Mouse (Mus musculus) left cerebral cortex, adult 2 months (tissue): Measurements from ENCODE around the gene Slc26a3. TPM values are rescaled to one million over a fixed set of nuclear protein-coding genes. Genes with fewer than 3 reads are reported as not detected.

ENCODE experiments used
- DNase-seq, 2 experiments: peaks; one replicate each; pipeline ENCODE4 v3.0.0; 2021 to 2022; ENCODE audit warnings: low spot score in 2 of 2, mixed read lengths in 1 of 2; ENCODE audit errors: extremely low spot score in 1 of 2
- H3K27ac ChIP-seq: fragments of 200-600 bp; 2 replicates; pipeline ENCODE4 v1.8.1; 2022
- H3K4me3 ChIP-seq: fragments of 200-600 bp; 2 replicates; pipeline ENCODE4 v1.8.1; 2022
- CTCF ChIP-seq: fragments of 200-600 bp; IDR thresholded peaks from 2 replicates; pipeline ENCODE4 v1.8.1; 2022; ENCODE audit warnings: antibody characterized with exemption, mild to moderate bottlenecking, moderate library complexity
- intact Hi-C: fragments of 180-260 bp; cut with DNase I; formaldehyde crosslinking; loops from one replicate; pipeline ENCODE4 v1.15.1; 2025
- total RNA-seq, 2 experiments: library from RNA; stranded (reverse); gene quantifications; 2 replicates each; pipeline ENCODE4 v1.2.3; 2021

The Slc26a3 gene
- total RNA-seq, 2 experiments from 2014 or later: 0.38 TPM; not detected in 1

- TF ChIP-seq CTCF: no peak
- Histone ChIP-seq H3K4me3 (no peak overlapping the region), H3K27ac (no peak overlapping the region)
- no peak for DNase-seq
- intact Hi-C loops: loop anchor here (10.0 kb wide), 2 partner anchors 128 to 558 kb away; no protein-coding TSS in a partner anchor
Measured at GRCm38 (mm10) chr12:31377241-31377640, 13.4 kb upstream of the Slc26a3 start.

- no peak for TF ChIP-seq CTCF
- no peak overlapping the region for H3K27ac ChIP-seq
- DNase-seq: no peak
- no peak overlapping the region for H3K4me3 ChIP-seq
- intact Hi-C loops: no loop called here
Measured at GRCm38 (mm10) chr12:31380878-31381277, 9.8 kb upstream of the Slc26a3 start.

GRCm38 (mm10) chr12:31382451-31382850 lies 8.2 kb upstream of the Slc26a3 start:
- no peak overlapping the region for H3K27ac ChIP-seq
- no peak overlapping the region for H3K4me3 ChIP-seq
- intact Hi-C loops: no loop called here
- DNase-seq: no peak
- no peak for TF ChIP-seq CTCF

GRCm38 (mm10) chr12:31387303-31387702 lies 3.4 kb upstream of the Slc26a3 start:
- no peak for DNase-seq
- H3K4me3 ChIP-seq: no peak overlapping the region
- TF ChIP-seq CTCF: no peak
- intact Hi-C loops: no loop called here
- H3K27ac ChIP-seq: no peak overlapping the region

- intact Hi-C loops: no loop called here
- Histone ChIP-seq H3K4me3 (no peak overlapping the region), H3K27ac (no peak overlapping the region)
- TF ChIP-seq CTCF: no peak
- no peak for DNase-seq
Measured at GRCm38 (mm10) chr12:31391696-31392095, 1.0 kb downstream of the Slc26a3 start.

- H3K4me3 ChIP-seq: no peak overlapping the region
- TF ChIP-seq CTCF: no peak
- intact Hi-C loops: no loop called here
- DNase-seq: no peak
- no peak overlapping the region for H3K27ac ChIP-seq
Measured at GRCm38 (mm10) chr12:31395895-31396294, 5.2 kb downstream of the Slc26a3 start.

GRCm38 (mm10) chr12:31397709-31398108 lies 7.0 kb downstream of the Slc26a3 start:
- DNase-seq: no peak
- no peak for TF ChIP-seq CTCF
- H3K27ac ChIP-seq: no peak overlapping the region
- H3K4me3 ChIP-seq: no peak overlapping the region
- intact Hi-C loops: no loop called here

GRCm38 (mm10) chr12:31400821-31401220 lies 10.2 kb downstream of the Slc26a3 start:
- H3K27ac ChIP-seq: no peak overlapping the region
- intact Hi-C loops: no loop called here
- no peak for TF ChIP-seq CTCF
- H3K4me3 ChIP-seq: no peak overlapping the region
- DNase-seq: no peak

- H3K4me3 ChIP-seq: no peak overlapping the region
- TF ChIP-seq CTCF: no peak
- intact Hi-C loops: no loop called here
- H3K27ac ChIP-seq: no peak overlapping the region
- DNase-seq: no peak
Measured at GRCm38 (mm10) chr12:31401930-31402329, 11.3 kb downstream of the Slc26a3 start.

- no peak for TF ChIP-seq CTCF
- Histone ChIP-seq H3K27ac (no peak overlapping the region), H3K4me3 (no peak overlapping the region)
- intact Hi-C loops: no loop called here
- no peak for DNase-seq
Measured at GRCm38 (mm10) chr12:31404575-31405240, 14.0 kb downstream of the Slc26a3 start.

- intact Hi-C loops: no loop called here
Measured at GRCm38 (mm10) chr12:31415971-31416370, 25.3 kb downstream of the Slc26a3 start.

GRCm38 (mm10) chr12:31421901-31422574 lies 31.4 kb downstream of the Slc26a3 start:
- no peak for DNase-seq
- intact Hi-C loops: no loop called here
- H3K4me3 ChIP-seq: no peak overlapping the region
- H3K27ac ChIP-seq: no peak overlapping the region
- TF ChIP-seq CTCF: no peak

More at GRCm38 (mm10) chr12:31415971-31416370, 25.3 kb downstream of the Slc26a3 start:
- Histone ChIP-seq H3K27ac (no peak overlapping the region), H3K4me3 (no peak overlapping the region)
- no peak for TF ChIP-seq CTCF
- DNase-seq: no peak

GRCm38 (mm10) chr12:31437791-31438190 lies 47.1 kb downstream of the Slc26a3 start:
- H3K4me3 ChIP-seq: no peak overlapping the region
- intact Hi-C loops: no loop called here
- TF ChIP-seq CTCF: no peak
- no peak for DNase-seq
- no peak overlapping the region for H3K27ac ChIP-seq
